Mouse (Mus musculus): ENCODE measurements at regions not wholly inside any gene's neighbourhood (a gene's known extent, or its start where the extent isn't known, plus 50 kb on each side); places are given as distances from the start of the nearest gene placed in this dataset.

GRCm38 (mm10) chr15:86721131-86721530, 506.9 kb downstream of the Tbc1d22a start:
- no peak for DNase-seq (ENCODE audit: extremely low spot score in 1 of 2, low spot score in 1 of 2)

- DNase-seq (ENCODE audit: extremely low spot score in 1 of 2, low spot score in 1 of 2), result no peak
These were observed 523.7 kb downstream of the Tbc1d22a start for GRCm38 (mm10) chr15:86737945-86738344.

GRCm38 (mm10) chr15:86738356-86738755, 524.1 kb downstream of the Tbc1d22a start:
- no peak for DNase-seq (ENCODE audit: extremely low spot score in 1 of 2, low spot score in 1 of 2)

DNA sequence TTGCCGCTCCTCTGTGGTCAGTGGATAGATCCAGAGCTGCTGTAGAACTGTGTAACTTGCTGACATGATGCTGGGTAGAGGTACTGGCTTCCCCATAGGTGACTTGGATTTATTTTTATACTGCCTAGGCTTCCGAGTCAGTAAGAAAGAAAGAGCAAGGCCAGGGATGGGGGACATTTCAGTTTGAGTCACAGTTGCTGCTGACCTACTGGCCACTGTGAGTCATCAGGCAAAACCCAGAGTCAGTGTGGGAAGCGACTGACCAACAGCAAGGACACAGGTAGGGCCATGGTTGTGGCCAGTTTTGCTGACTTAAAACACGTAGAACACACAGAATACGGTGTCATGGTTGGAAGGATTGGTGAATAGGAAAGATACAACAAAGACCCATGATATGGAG, 524.5 kb downstream of the Tbc1d22a start:
- DNase-seq (ENCODE audit: extremely low spot score in 1 of 2, low spot score in 1 of 2), result no peak

DNA sequence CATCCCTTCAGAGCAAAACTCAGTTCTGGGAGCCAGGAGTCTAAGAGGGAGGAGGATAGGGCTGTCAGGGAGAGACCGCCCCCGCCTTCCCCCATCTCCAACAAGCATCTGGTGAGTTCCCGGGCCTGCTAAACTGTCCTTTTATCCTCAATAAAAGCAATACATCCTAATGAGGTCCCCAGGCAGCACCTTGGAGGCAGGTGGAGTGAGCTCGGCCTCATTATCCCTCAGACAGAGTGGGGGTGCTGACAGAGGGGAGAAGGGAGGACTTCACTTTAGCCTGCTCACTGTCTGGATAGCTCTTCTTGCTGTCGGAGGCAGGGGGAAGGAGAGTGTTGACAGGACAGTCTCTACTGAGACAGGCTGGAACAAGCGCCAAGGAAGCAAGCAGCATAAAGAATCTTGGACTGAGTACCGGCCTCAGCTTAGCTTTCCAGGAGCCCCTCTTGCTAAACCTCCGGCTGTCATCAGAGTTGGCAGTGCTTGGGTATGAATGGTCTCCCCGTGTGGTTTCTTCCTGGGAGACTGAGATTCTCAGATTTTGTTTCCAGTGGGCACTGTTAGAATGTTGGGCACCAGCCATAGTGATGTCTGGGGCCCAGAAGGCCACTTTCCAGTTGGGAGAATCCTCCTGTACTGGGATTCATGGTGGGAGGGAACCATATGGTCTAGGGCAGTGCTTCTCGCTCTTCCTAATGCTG, 537.3 kb downstream of the Tbc1d22a start:
- DNase-seq (ENCODE audit: extremely low spot score in 1 of 2, low spot score in 1 of 2), result peak in 1 of 2 experiments; percentile 22

- DNase-seq (ENCODE audit: extremely low spot score in 1 of 2, low spot score in 1 of 2), result no peak
These were observed 549.5 kb downstream of the Tbc1d22a start for GRCm38 (mm10) chr15:86763581-86764375.

- DNase-seq (ENCODE audit: extremely low spot score in 1 of 2, low spot score in 1 of 2), result peak in 1 of 2 experiments; percentile 20
These were observed 553.4 kb downstream of the Tbc1d22a start for GRCm38 (mm10) chr15:86767623-86768022.

- DNase-seq (ENCODE audit: extremely low spot score in 1 of 2, low spot score in 1 of 2), result peak in 1 of 2 experiments; percentile 38
These were observed 558.8 kb downstream of the Tbc1d22a start for GRCm38 (mm10) chr15:86773041-86773440.

DNA sequence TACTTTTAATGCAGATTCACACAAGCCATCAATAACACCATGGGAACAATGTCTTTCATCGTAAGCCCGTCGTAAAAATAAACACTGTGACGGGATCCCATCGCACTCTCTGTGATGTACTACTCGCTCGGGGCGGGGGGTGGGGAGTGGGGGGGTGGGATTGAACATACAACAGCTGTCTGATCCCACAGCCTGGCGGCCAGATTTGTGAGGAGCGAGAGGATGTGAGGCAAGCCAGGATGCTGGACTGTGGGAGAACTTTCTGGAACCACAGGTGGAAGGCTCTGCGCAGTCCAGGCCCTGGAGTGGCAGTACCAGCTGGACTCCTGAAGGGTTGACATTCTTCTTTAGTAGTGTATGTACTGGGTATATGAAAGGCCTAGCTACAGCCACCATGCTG, 563.7 kb downstream of the Tbc1d22a start:
- DNase-seq (ENCODE audit: extremely low spot score in 1 of 2, low spot score in 1 of 2), result no peak

GRCm38 (mm10) chr15:86781160-86781559, 566.9 kb downstream of the Tbc1d22a start:
- DNase-seq (ENCODE audit: extremely low spot score in 1 of 2, low spot score in 1 of 2), result no peak

- no peak for DNase-seq (ENCODE audit: extremely low spot score in 1 of 2, low spot score in 1 of 2)
These were observed 580.5 kb downstream of the Tbc1d22a start for GRCm38 (mm10) chr15:86794716-86795115.

- no peak for DNase-seq (ENCODE audit: extremely low spot score in 1 of 2, low spot score in 1 of 2)
These were observed 584.4 kb downstream of the Tbc1d22a start for GRCm38 (mm10) chr15:86798474-86799178.

DNA sequence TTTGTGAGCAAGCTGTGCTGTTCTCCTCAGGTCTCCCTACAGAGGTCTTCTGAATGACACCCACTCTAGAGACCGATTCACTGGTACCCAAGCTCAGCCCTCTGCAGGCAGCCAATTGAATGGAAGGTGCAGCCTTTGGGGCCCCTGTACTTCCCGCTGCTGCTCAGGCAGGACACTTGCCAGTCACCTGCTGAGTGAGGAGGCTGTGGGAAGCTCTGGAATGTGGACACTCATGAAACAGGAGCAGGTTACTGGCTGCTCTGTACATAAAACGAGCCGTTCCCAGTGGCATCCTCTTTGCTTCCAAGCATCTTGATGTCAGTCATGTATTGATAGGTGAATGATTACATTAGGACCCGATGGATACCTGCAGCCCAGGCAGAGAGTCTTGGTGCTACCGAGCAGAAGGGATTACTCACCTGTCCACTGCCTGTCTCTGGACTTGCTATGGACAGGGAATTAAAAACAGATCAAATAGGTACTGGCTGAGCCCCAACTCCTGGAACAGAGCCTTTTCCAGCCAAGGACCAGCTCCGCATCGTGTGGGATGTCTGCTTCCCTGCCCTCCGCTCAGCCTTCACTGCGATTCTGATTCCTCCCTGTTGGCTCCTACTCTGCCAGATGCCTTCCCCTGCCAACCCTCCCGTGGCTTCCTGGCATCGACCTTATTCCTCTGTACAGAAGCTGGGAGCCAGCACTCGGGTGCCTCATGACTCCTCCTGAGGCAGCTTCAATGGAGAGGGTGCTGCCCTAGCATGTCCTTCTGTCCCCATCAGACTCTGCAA, 593.2 kb downstream of the Tbc1d22a start:
- no peak for DNase-seq (ENCODE audit: extremely low spot score in 1 of 2, low spot score in 1 of 2)

- DNase-seq (ENCODE audit: extremely low spot score in 1 of 2, low spot score in 1 of 2), result no peak
These were observed 597.6 kb downstream of the Tbc1d22a start for GRCm38 (mm10) chr15:86811821-86812220.

DNA sequence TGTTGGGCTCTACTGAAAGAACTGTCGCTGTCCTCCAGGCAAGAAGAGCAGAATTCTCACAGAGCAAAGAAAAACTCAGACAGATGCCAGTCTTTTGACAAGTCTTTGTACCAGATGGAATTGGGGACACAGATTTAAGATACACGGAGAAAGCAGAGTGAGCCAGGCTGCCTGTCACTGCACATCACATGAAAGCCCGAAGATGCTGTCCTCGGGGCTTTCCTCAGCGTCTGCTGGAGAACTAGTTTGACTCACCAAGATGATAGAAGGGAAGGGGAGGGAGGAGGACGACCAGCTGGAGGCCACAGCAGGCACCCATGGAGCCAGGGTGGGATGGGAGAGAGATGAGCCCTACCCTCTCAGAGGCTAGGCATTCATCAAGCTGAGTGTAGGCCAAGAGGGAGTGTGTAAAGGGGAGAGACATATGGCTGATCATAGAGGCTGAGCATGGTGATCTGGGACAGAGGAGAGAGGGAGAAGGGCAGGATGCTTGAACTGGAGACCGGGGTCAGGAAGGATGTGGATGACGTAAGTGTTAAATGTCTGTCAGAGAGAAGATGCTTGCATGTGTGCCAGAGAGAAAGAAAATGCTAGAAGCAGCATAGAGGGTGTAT, 600.7 kb downstream of the Tbc1d22a start:
- no peak for DNase-seq (ENCODE audit: extremely low spot score in 1 of 2, low spot score in 1 of 2)

DNA sequence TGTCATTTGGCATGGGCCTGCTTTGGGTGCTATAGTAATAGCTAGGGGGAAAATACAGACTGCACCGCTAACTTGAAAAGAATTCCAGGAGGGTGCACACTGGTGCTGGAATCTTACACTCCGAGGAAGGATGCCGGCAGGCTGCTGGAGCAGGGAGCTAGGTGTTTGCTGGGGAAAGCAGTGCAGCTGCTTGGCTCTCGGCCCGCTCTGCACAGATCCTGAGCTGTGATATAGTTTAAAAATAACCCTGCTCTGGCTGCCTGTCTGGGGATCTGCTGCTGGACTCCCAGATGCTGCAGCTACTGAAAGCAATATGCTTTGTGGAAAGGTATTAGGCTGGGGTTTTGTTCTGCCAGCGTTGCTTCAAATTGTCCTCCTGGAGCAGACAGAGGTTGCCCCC, 621.7 kb downstream of the Tbc1d22a start:
- peak; percentile 38 to 71 for DNase-seq (ENCODE audit: extremely low spot score in 1 of 2, low spot score in 1 of 2)

GRCm38 (mm10) chr15:86852161-86852870, 638.1 kb downstream of the Tbc1d22a start:
- peak in 1 of 2 experiments; percentile 25 for DNase-seq (ENCODE audit: extremely low spot score in 1 of 2, low spot score in 1 of 2)

GRCm38 (mm10) chr15:86858356-86858906, 644.2 kb downstream of the Tbc1d22a start:
- DNase-seq (ENCODE audit: extremely low spot score in 1 of 2, low spot score in 1 of 2), result no peak

GRCm38 (mm10) chr15:86875721-86876309, 661.6 kb downstream of the Tbc1d22a start:
- no peak for DNase-seq (ENCODE audit: extremely low spot score in 1 of 2, low spot score in 1 of 2)

All from frontal cortex, adult 2 months (tissue).